Mouse (Mus musculus) lung, embryonic 14.5 days (tissue): ENCODE data around the gene Mpig6b. TPM values are rescaled to one million over a fixed set of nuclear protein-coding genes. Genes with fewer than 3 reads are reported as not detected.

ENCODE experiments used
- ATAC-seq: fragments of 200-750 bp; cut with Nextera tagmentation; 2 replicates; pipeline ENCODE4 v1.8.0; 2017; ENCODE audit warnings: mild to moderate bottlenecking, moderate TSS enrichment, moderate library complexity; ENCODE audit not compliant: insufficient read depth
- DNase-seq: peaks from one replicate; pipeline ENCODE4 v3.0.0-alpha.2; 2015
- H3K27ac ChIP-seq: fragments of 300-500 bp; sonication (generic); 2 replicates; pipeline ENCODE4 v1.5.1; 2014; ENCODE audit warnings: low read depth, mild to moderate bottlenecking, moderate library complexity
- H3K27me3 ChIP-seq: fragments of 300-500 bp; sonication (generic); 2 replicates; pipeline ENCODE4 v1.6.1; 2014; ENCODE audit warnings: low read length, control low read depth; ENCODE audit not compliant: insufficient read depth
- H3K36me3 ChIP-seq: fragments of 300-500 bp; sonication (generic); 2 replicates; pipeline ENCODE4 v1.6.1; 2014; ENCODE audit warnings: control low read depth; ENCODE audit not compliant: insufficient read depth
- H3K4me1 ChIP-seq: fragments of 300-500 bp; sonication (generic); 2 replicates; pipeline ENCODE4 v1.6.1; 2014; ENCODE audit warnings: antibody characterized with exemption, control low read depth; ENCODE audit not compliant: insufficient read depth
- H3K4me2 ChIP-seq: fragments of 300-500 bp; sonication (generic); 2 replicates; pipeline ENCODE4 v1.6.1; 2014; ENCODE audit warnings: mild to moderate bottlenecking
- H3K4me3 ChIP-seq: fragments of 300-500 bp; sonication (generic); 2 replicates; pipeline ENCODE4 v1.5.1; 2014; ENCODE audit warnings: low read depth, low read length
- H3K9ac ChIP-seq: fragments of 300-500 bp; sonication (generic); 2 replicates; pipeline ENCODE4 v1.6.1; 2014
- H3K9me3 ChIP-seq: fragments of 300-500 bp; sonication (generic); 2 replicates; pipeline ENCODE4 v1.6.1; 2016; ENCODE audit warnings: low read depth, low read length, control low read depth
- CTCF ChIP-seq: IDR thresholded peaks from 2 replicates; pipeline ENCODE4 v1.5.1; 2016; ENCODE audit warnings: antibody characterized with exemption, low read depth
- WGBS: fragments of 180-500 bp; shearing (Covaris S2); extraction: QIAGEN DNeasy Blood & Tissue Kit; methylation state at CpG from one replicate; pipeline ENCODE4 v1.1.7; 2014; 5-methylcytosine and 5-hydroxymethylcytosine counted together
- polyA plus RNA-seq: library from polyadenylated mRNA; unstranded; fragments of >200 nt; fragmentation: Nextera tagmentation; extraction: Ambion mirVana; gene quantifications from 2 replicates; pipeline ENCODE4 v1.2.1, GENCODE M21; 2014

The Mpig6b gene
- 0.95 and 1.4 TPM in 2 replicates for polyA plus RNA-seq

GRCm38 (mm10) chr17:35066084-35066483 lies at the start of gene Mpig6b:
Gene Mpig6b (minus strand): TSS chr17:35066184.
- Histone ChIP-seq H3K9ac (peak within 1 kb of the TSS; percentile 17), H3K4me3 (peak within 1 kb of the TSS; percentile 28), H3K4me1 (no peaks in the 10 kb centered on the region; the same call in 1 of the 2 replicates), H3K4me2 (peak within 1 kb of the TSS; percentile 62), H3K9me3 (no peaks in the 10 kb centered on the region), H3K27me3 (peaks cover 17% of the 10 kb centered on the region), H3K36me3 (peaks cover 20% of the 10 kb centered on the region), H3K27ac (peak within 1 kb of the TSS; percentile 88)
- no peak for ATAC-seq
- no peak for TF ChIP-seq CTCF
- WGBS: 50% methylated on average over 10 of the region's 10 CpGs
- DNase-seq: no peak

GRCm38 (mm10) chr17:35115046-35116019 lies 49.3 kb upstream of the Mpig6b start, which contains the start of gene Ly6g5b:
Gene Ly6g5b (minus strand): TSS chr17:35115428.
- peak; percentile 58 for TF ChIP-seq CTCF
- 84% methylated on average over 8 of the region's 8 CpGs for WGBS
- ATAC-seq: no peak

DNA sequence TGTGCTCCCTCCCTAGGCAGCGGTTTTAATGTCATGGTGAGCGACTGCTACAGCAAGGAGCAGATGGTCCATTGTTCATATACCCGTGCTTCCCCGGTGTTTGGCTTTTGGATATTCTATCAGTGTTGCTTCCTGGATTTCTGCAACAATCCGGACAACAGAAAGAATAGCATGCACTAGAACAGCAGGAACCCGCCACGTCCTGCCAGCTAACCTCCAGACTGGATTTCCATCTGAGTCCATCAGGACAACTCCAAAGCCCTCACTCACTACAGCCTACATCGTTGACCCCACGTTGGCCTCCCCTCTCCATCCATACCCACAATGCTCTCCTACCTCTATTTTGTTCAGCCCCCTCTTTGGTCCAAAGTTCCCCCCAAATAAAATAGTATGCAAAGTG lies 45.8 kb upstream of the Mpig6b start:
- H3K4me2 ChIP-seq: no peak overlapping the region
- no peak for TF ChIP-seq CTCF
- no peak overlapping the region for H3K4me3 ChIP-seq
- no peaks in the 10 kb centered on the region for H3K9me3 ChIP-seq
- no peak overlapping the region for H3K27ac ChIP-seq
- WGBS: 71% methylated on average over 9 of the region's 9 CpGs
- no peak overlapping the region for H3K9ac ChIP-seq
- peaks cover 28% of the 10 kb centered on the region; the same call in 1 of the 2 replicates for H3K36me3 ChIP-seq
- H3K4me1 ChIP-seq: no peaks in the 10 kb centered on the region
- no peaks in the 10 kb centered on the region for H3K27me3 ChIP-seq
- no peak for ATAC-seq
- DNase-seq: peak; percentile 12

More at GRCm38 (mm10) chr17:35115046-35116019, 49.3 kb upstream of the Mpig6b start, which contains the start of gene Ly6g5b:
- Histone ChIP-seq H3K4me1 (0 out of 2 replicates have a peak, but pooled peaks cover 3% of the 10 kb centered on the region), H3K27ac (no peak within 1 kb of the TSS), H3K4me3 (no peak within 1 kb of the TSS), H3K4me2 (no peak within 1 kb of the TSS), H3K9me3 (no peaks in the 10 kb centered on the region), H3K27me3 (no peaks in the 10 kb centered on the region), H3K9ac (no peak within 1 kb of the TSS), H3K36me3 (peaks cover 52% of the 10 kb centered on the region)
- peak; percentile 53 for DNase-seq

GRCm38 (mm10) chr17:35108097-35108496 lies 42.1 kb upstream of the Mpig6b start, which contains the start of gene Ly6g5c:
Gene Ly6g5c (plus strand): TSS chr17:35108279.
- TF ChIP-seq CTCF: no peak
- DNase-seq (no peak), ATAC-seq (no peak)
- no peaks in the 10 kb centered on the region for H3K9me3 ChIP-seq
- H3K9ac ChIP-seq: no peak within 1 kb of the TSS
- H3K4me3 ChIP-seq: no peak within 1 kb of the TSS
- H3K27me3 ChIP-seq: no peaks in the 10 kb centered on the region
- H3K4me1 ChIP-seq: no peaks in the 10 kb centered on the region
- WGBS: 84% methylated on average over 6 of the region's 6 CpGs
- H3K36me3 ChIP-seq: peaks cover 10% of the 10 kb centered on the region; the same call in 1 of the 2 replicates
- no peak within 1 kb of the TSS for H3K27ac ChIP-seq
- no peak within 1 kb of the TSS for H3K4me2 ChIP-seq

- DNase-seq: peak; percentile 13
- H3K9me3 ChIP-seq: no peaks in the 10 kb centered on the region
- no peak overlapping the region for H3K27ac ChIP-seq
- no peak overlapping the region for H3K4me3 ChIP-seq
- H3K4me1 ChIP-seq: no peaks in the 10 kb centered on the region
- 51% methylated on average over 3 of the region's 3 CpGs for WGBS
- no peak overlapping the region for H3K4me2 ChIP-seq
- TF ChIP-seq CTCF: peak; percentile 30
- peaks cover 26% of the 10 kb centered on the region for H3K36me3 ChIP-seq
- no peak for ATAC-seq
- no peaks in the 10 kb centered on the region for H3K27me3 ChIP-seq
- no peak overlapping the region; the same call in 1 of the 2 replicates for H3K9ac ChIP-seq
These were observed 40.5 kb upstream of the Mpig6b start for GRCm38 (mm10) chr17:35106522-35106921.

- no peaks in the 10 kb centered on the region for H3K9me3 ChIP-seq
- no peak overlapping the region for H3K27ac ChIP-seq
- H3K4me2 ChIP-seq: no peak overlapping the region; the same call in 1 of the 2 replicates
- TF ChIP-seq CTCF: peak; percentile 69
- H3K4me1 ChIP-seq: no peaks in the 10 kb centered on the region
- H3K9ac ChIP-seq: peak overlapping the region; percentile 24; the same call in 1 of the 2 replicates
- WGBS: 24% methylated on average over 13 of the region's 13 CpGs
- DNase-seq (peak; percentile 65), ATAC-seq (0 out of 2 replicates have a peak, but pooled peaks have one; percentile 32)
- H3K4me3 ChIP-seq: no peak overlapping the region
- peaks cover 33% of the 10 kb centered on the region for H3K36me3 ChIP-seq
- no peaks in the 10 kb centered on the region for H3K27me3 ChIP-seq
These were observed 39.9 kb upstream of the Mpig6b start for GRCm38 (mm10) chr17:35105740-35106389.
